Mouse (Mus musculus) embryonic fibroblast, embryonic 13.5 days (primary cell): Measurements from ENCODE around the gene Zmynd12. TPM values are rescaled to one million over a fixed set of nuclear protein-coding genes. Genes with fewer than 3 reads are reported as not detected.

Experiments
- H3K27ac ChIP-seq: 2 replicates; pipeline ENCODE4 v1.5.1; 2012; ENCODE audit warnings: low read length, control low read depth, inconsistent platforms; ENCODE audit not compliant: insufficient read depth
- H3K4me1 ChIP-seq: 2 replicates; pipeline ENCODE4 v1.6.1; 2011; ENCODE audit warnings: low read length; ENCODE audit not compliant: control insufficient read depth, insufficient read depth
- H3K4me3 ChIP-seq: 2 replicates; pipeline ENCODE4 v1.5.1; 2011; ENCODE audit warnings: mild to moderate bottlenecking, control low read depth, low read length; ENCODE audit not compliant: insufficient read depth
- CTCF ChIP-seq: IDR thresholded peaks from 2 replicates; pipeline ENCODE4 v1.5.1; 2011; ENCODE audit warnings: mild to moderate bottlenecking, control low read depth, low read length, moderate library complexity, borderline replicate concordance; ENCODE audit not compliant: insufficient read depth
- POLR2A ChIP-seq: IDR thresholded peaks from 2 replicates; pipeline ENCODE4 v1.6.1; 2011; ENCODE audit warnings: low read depth, mild to moderate bottlenecking, control low read depth, low read length, moderate library complexity
- polyA plus RNA-seq: library from polyadenylated mRNA; stranded (reverse); fragments of >200 nt; gene quantifications from 2 replicates; pipeline ENCODE4 v1.2.4, GENCODE M21; 2011; ENCODE audit warnings: low read depth; ENCODE audit not compliant: missing spikeins, insufficient read length

The Zmynd12 gene
- polyA plus RNA-seq, 1 experiment, result not detected

- H3K4me3 ChIP-seq, result peak within 1 kb of the TSS; percentile 54
- no peaks in the 10 kb centered on the region for H3K4me1 ChIP-seq
- H3K27ac ChIP-seq, result no peak within 1 kb of the TSS
- no peak for TF ChIP-seq CTCF
- TF ChIP-seq POLR2A, result no peak
These were observed 7.4 kb upstream of the Zmynd12 start, which contains the start of gene Ccdc30 for GRCm38 (mm10) chr4:119415072-119415753. Ccdc30 (minus strand) TSS chr4:119415521.

- TF ChIP-seq POLR2A, result no peak
- TF ChIP-seq CTCF, result no peak
- H3K4me3 ChIP-seq, result no peak overlapping the region
- H3K4me1 ChIP-seq, result peaks cover 5% of the 10 kb centered on the region; the same call in 1 of the 2 replicates
- H3K27ac ChIP-seq, result no peak overlapping the region
These were observed 5.3 kb upstream of the Zmynd12 start for GRCm38 (mm10) chr4:119417270-119417669.

DNA sequence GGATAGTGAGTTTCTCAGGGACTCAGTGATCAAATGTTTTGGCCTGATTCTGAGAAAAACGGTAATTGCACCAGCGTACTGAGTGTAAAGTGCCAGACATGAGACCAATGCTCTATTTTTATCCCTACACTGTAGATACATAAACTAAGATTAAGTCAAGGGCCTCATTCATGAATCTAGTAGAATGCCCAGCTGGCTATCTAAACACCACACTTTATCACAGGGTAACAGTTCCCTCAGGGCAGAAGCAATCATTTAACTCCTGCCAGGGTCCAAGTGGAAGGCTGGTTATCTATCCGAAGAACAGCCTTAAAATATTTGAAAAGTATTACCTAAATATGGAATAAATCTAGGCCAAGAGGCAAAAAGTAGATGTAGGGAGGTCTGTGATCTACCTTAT is 4.7 kb upstream of the Zmynd12 start:
- Histone ChIP-seq H3K4me1 (peaks cover 5% of the 10 kb centered on the region; the same call in 1 of the 2 replicates), H3K27ac (no peak overlapping the region), H3K4me3 (no peak overlapping the region)
- TF ChIP-seq POLR2A (no peak), CTCF (no peak)

DNA sequence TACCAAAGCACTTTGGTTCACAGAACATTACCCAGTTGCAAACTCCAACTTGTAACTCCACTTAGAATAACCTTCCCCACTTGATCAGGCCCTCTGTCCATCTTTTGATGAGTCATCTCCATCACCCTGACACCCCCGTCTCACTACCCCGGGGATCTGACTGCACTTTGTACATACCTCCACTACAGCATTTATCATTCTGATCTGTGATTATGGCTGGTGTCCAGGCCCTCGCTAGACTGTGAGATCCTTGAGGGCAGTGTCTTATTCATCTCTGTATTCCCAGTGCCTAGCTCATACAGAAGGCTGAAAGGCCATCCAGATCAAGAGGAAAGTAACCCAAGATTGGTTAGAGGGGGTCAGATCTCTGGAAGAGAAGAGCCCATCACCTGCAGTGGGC is 1.4 kb upstream of the Zmynd12 start:
- H3K4me3 ChIP-seq, result peak overlapping the region; percentile 73
- H3K4me1 ChIP-seq, result peaks cover 5% of the 10 kb centered on the region
- no peak overlapping the region for H3K27ac ChIP-seq
- TF ChIP-seq CTCF (no peak), POLR2A (no peak)

DNA sequence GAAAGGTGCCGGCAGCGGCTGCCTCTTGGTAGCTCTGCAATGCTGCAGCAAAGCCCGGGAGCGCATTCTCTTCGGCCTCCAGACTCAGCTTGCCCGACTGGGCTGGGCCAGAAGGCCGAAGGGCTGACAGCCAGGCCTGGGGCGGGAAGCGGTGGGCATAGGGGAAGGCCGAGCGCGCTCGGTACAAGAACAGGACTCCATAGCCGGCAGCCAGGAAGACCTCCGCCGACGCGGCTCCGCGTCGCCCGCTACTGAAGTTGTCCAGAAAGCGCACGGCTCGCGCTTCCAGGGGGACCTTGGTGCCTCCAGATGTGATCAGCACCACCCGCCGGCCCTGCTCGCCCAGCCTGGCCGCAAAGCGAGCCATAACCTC is 707 bp upstream of the Zmynd12 start:
- no peak for TF ChIP-seq POLR2A
- TF ChIP-seq CTCF, result no peak
- H3K27ac ChIP-seq, result peak overlapping the region; percentile 48
- H3K4me3 ChIP-seq, result peak overlapping the region; percentile 73
- H3K4me1 ChIP-seq, result peaks cover 5% of the 10 kb centered on the region

DNA sequence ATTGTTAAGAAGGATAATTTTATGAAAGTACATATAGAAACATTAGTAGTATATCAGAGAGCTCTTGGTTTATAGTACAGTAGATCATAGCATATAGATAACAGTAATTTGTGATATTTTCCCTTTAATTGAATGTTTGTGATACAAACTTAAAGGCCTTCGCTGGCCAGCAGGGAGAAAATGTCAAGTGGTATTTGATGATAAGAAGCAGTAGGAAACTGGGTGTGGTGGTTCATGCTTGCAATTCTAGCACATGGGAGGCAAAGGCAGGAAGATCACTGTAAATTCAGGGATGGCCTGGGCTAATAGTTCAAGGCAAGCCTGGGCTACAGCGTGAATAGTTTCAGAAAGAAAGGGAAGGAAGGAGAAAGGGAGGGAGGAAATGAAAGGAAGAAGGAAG is 2.5 kb downstream of the Zmynd12 start:
- H3K4me3 ChIP-seq, result no peak overlapping the region
- H3K27ac ChIP-seq, result no peak overlapping the region
- no peak for TF ChIP-seq CTCF
- no peak for TF ChIP-seq POLR2A
- peaks cover 5% of the 10 kb centered on the region for H3K4me1 ChIP-seq

DNA sequence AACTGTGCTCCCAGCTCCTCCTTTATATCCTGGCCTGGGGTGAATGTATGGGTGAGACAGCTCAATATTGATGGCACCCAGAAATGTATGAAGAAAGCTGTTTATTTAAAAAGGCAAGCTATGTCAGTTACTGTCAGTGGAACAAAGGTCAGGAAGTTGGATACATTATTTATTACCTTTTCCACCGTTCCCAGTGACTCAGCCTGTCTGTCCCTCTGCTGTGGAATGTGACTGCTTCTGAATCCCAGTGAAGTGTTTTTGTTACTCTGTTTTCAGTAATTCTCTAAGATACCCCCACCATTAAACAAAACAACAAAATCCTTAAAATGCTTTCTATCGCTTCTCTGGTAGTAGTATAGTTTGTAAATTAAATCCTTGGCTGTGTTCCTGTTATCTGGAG is 3.0 kb downstream of the Zmynd12 start:
- H3K4me3 ChIP-seq, result no peak overlapping the region
- TF ChIP-seq CTCF (no peak), POLR2A (no peak)
- H3K4me1 ChIP-seq, result peaks cover 5% of the 10 kb centered on the region
- no peak overlapping the region for H3K27ac ChIP-seq

DNA sequence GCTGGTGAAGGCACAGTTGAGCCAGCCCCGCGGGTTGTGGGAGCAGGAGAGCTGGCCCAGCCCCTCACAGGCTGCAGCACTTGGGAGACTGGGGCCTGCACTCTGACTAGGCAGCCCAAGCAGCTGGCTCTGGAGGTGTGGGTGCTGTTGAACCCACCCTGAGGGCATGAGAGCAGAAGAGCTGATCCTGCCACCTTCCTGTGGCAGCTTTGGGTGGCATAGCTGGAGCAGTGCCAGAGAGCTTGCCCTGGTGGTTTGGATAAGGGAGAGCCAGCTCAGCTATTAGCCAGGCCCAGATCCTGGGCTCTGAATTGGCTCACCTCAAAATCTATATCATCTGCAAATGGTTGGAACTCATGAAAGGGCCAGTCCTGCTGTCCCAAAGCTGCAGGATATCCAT is 5.1 kb downstream of the Zmynd12 start:
- H3K4me1 ChIP-seq, result no peaks in the 10 kb centered on the region; the same call in 1 of the 2 replicates
- no peak overlapping the region for H3K4me3 ChIP-seq
- H3K27ac ChIP-seq, result no peak overlapping the region
- no peak for TF ChIP-seq CTCF

GRCm38 (mm10) chr4:119430678-119431077 is 8.1 kb downstream of the Zmynd12 start:
- Histone ChIP-seq H3K27ac (no peak overlapping the region), H3K4me1 (no peaks in the 10 kb centered on the region; the same call in 1 of the 2 replicates), H3K4me3 (no peak overlapping the region)
- TF ChIP-seq CTCF, result peak; percentile 66; the same call in 1 of the 2 replicates
- TF ChIP-seq POLR2A, result no peak

GRCm38 (mm10) chr4:119437936-119438335 is 15.3 kb downstream of the Zmynd12 start:
- Histone ChIP-seq H3K27ac (no peak overlapping the region), H3K4me1 (no peaks in the 10 kb centered on the region), H3K4me3 (no peak overlapping the region)
- TF ChIP-seq POLR2A, result no peak
- no peak for TF ChIP-seq CTCF

GRCm38 (mm10) chr4:119441836-119442235 is 19.2 kb downstream of the Zmynd12 start:
- Histone ChIP-seq H3K4me1 (no peaks in the 10 kb centered on the region), H3K27ac (no peak overlapping the region), H3K4me3 (no peak overlapping the region)
- no peak for TF ChIP-seq CTCF
- no peak for TF ChIP-seq POLR2A
